9 mouse cellular contexts compared by ENCODE assay signal in the genomic region with DNA sequence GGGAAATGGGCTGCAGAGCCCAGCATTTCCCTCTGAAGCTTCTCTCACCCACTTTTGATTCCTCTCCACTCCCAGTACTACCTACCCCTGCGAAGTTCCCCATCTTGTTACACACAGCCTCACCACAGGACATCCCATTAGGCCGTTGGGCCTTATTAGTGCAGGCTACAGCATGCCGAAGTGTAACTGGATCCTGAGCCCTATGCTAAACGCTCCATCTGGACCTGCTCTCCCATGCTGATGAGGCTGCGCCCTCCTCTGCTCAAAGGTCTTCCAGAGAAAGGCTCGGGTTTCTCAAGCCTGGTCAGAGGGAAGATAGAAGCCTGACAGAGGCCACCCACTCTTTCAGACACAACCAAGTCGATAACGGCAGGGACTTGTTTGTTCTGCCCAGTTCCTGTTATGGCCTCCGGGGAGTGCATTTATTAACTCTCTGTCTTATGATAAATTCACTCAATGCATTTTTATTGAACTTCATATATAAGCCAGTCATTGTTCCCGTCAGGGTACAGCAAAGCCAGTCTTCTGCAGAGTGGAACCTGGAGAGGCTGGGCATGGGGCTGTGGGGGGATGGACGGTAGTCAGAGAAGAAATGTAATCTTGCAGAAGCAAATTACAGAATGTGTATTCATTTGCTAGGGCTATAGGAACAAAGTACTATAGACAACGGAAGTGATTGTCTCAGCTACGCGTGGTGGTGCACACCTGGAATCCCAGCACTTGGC.
DNase-seq lines count a peak whose midpoint lies in the region; ATAC-seq lines count a peak whose summit lies in the region.
"Had no signal": no experiment of that assay in that cellular context is flagged by ENCODE, and none has a peak within 500 bp of the region (broad histone marks: within the 10 kb centered on the region; RNA-seq: fewer than 3 reads in every experiment).

No protein-coding gene starts in this region.

- 20% methylated on average over 14 of the region's 14 CpGs for WGBS in limb, embryonic 12.5 days
- WGBS in stomach, embryonic 16.5 days, result 35% methylated on average over 14 of the region's 14 CpGs

- H3K4me1 ChIP-seq in limb, embryonic 12.5 days (replicated peaks), result peaks cover 60% of the 10 kb centered on the region
- H3K4me1 ChIP-seq in stomach, embryonic 16.5 days (ENCODE audit: control insufficient read depth, insufficient read depth, low read length), result no peaks in the 10 kb centered on the region

- no peaks in the 10 kb centered on the region for H3K9me3 ChIP-seq in limb, embryonic 12.5 days
- no peaks in the 10 kb centered on the region for H3K9me3 ChIP-seq in stomach, embryonic 16.5 days (replicated peaks; ENCODE audit: control insufficient read depth, low read length)

- DNase-seq in cerebellum, postnatal 10 days, result peak; percentile 67 to 73
- no peak for DNase-seq in cerebellum, adult 9-11 months
- peak; percentile 11 for DNase-seq in ovary, postnatal 36 days (ENCODE audit: low spot score)
- DNase-seq in ovary, postnatal 10 days (ENCODE audit: low spot score), result no peak
- DNase-seq in urinary bladder, adult 2 months (ENCODE audit: low spot score), result no peak
- no peak for DNase-seq in right cerebral cortex, adult 18-20 months

- H3K9ac ChIP-seq in limb, embryonic 12.5 days (replicated peaks), result no peak overlapping the region
- no peak overlapping the region for H3K9ac ChIP-seq in stomach, embryonic 16.5 days (ENCODE audit: low read length)
- H3K9ac ChIP-seq: liver, embryonic 14.5 days had no signal

- H3K36me3 ChIP-seq in limb, embryonic 12.5 days, result no peaks in the 10 kb centered on the region
- H3K36me3 ChIP-seq in stomach, embryonic 16.5 days (ENCODE audit: control insufficient read depth, insufficient read depth, low read length), result no peaks in the 10 kb centered on the region

- ATAC-seq in limb, embryonic 12.5 days (ENCODE audit: insufficient number of reproducible peaks, insufficient read depth, low FRiP score, low TSS enrichment, low read depth), result peak; percentile 85
- peak; percentile 60; the same call in 1 of the 2 replicates for ATAC-seq in stomach, embryonic 16.5 days (ENCODE audit: insufficient read depth, low FRiP score)

- H3K4me2 ChIP-seq in limb, embryonic 12.5 days, result peak overlapping the region; percentile 25
- H3K4me2 ChIP-seq in stomach, embryonic 16.5 days (ENCODE audit: low read depth, low read length), result no peak overlapping the region

- peak overlapping the region; percentile 73 for H3K27ac ChIP-seq in limb, embryonic 12.5 days
- H3K27ac ChIP-seq in stomach, embryonic 16.5 days (ENCODE audit: low read length), result no peak overlapping the region
- H3K27ac ChIP-seq: liver, embryonic 14.5 days had no signal

- no peak overlapping the region for H3K4me3 ChIP-seq in limb, embryonic 12.5 days (replicated peaks)
- H3K4me3 ChIP-seq in stomach, embryonic 16.5 days (replicated peaks; ENCODE audit: low read length), result no peak overlapping the region

- H3K27me3 ChIP-seq in limb, embryonic 12.5 days, result peaks cover 3% of the 10 kb centered on the region; the same call in 1 of the 2 replicates
- H3K27me3 ChIP-seq in stomach, embryonic 16.5 days (ENCODE audit: control insufficient read depth, insufficient read depth, low read length), result no peaks in the 10 kb centered on the region

Comparison
In these comparisons a context has a peak if more than half of its experiments do, and no peak if none do; other contexts are left out.
1. DNase-seq: peak in cerebellum, postnatal 10 days (2 of 2) and ovary, postnatal 36 days (single experiment); none in cerebellum, adult 9-11 months (single experiment), ovary, postnatal 10 days (single experiment), urinary bladder, adult 2 months (single experiment) and right cerebral cortex, adult 18-20 months (single experiment).